Comparison of ENCODE assay signal across 27 mouse cellular contexts in genomic region chr6:52463369-52463768, GRCm38 (mm10).
A peak's percentile ranks its signal among the peaks of the same experiment; 100 is the strongest.
DNase-seq lines count a peak whose midpoint lies in the region; ATAC-seq lines count a peak whose summit lies in the region.
"Had no signal": no experiment of that assay in that cellular context is flagged by ENCODE, and none has a peak within 500 bp of the region (broad histone marks: within the 10 kb centered on the region; RNA-seq: fewer than 3 reads in every experiment).

No protein-coding gene starts in this region.

- H3K27me3 ChIP-seq in forebrain, embryonic 11.5 days (ENCODE audit: control insufficient read depth, insufficient read depth, low read length): no peaks in the 10 kb centered on the region
- no peaks in the 10 kb centered on the region for H3K27me3 ChIP-seq in forebrain, embryonic 13.5 days
- H3K27me3 ChIP-seq in hindbrain, embryonic 11.5 days (ENCODE audit: control insufficient read depth, insufficient read depth, low read length): no peaks in the 10 kb centered on the region
- H3K27me3 ChIP-seq: embryonic facial prominence, embryonic 13.5 days; forebrain, embryonic 15.5 days; heart, embryonic 12.5 days; kidney, embryonic 15.5 days; liver, embryonic 13.5 days; midbrain, embryonic 12.5 days; neural tube, embryonic 15.5 days; stomach, embryonic 15.5 days had no signal

- no peaks in the 10 kb centered on the region for H3K4me1 ChIP-seq in forebrain, embryonic 11.5 days (replicated peaks; ENCODE audit: control insufficient read depth, insufficient read depth, low read length)
- no peaks in the 10 kb centered on the region for H3K4me1 ChIP-seq in forebrain, embryonic 13.5 days
- H3K4me1 ChIP-seq in hindbrain, embryonic 11.5 days (replicated peaks; ENCODE audit: control insufficient read depth, insufficient read depth, low read length): no peaks in the 10 kb centered on the region
- H3K4me1 ChIP-seq: embryonic facial prominence, embryonic 13.5 days; forebrain, embryonic 15.5 days; hindbrain, embryonic 10.5 days; liver, embryonic 13.5 days; midbrain, embryonic 12.5 days; neural tube, embryonic 15.5 days; stomach, embryonic 15.5 days had no signal

- H3K4me3 ChIP-seq in forebrain, embryonic 11.5 days (ENCODE audit: low read depth, low read length): no peak overlapping the region
- H3K4me3 ChIP-seq in forebrain, embryonic 13.5 days: no peak overlapping the region
- no peak overlapping the region for H3K4me3 ChIP-seq in hindbrain, embryonic 11.5 days (ENCODE audit: low read depth, low read length)
- H3K4me3 ChIP-seq: embryonic facial prominence, embryonic 13.5 days; erythroblast, embryonic 14.5 days; forebrain, embryonic 15.5 days; gastrocnemius, adult 2 months; heart, embryonic 12.5 days; hindbrain, embryonic 10.5 days; kidney, embryonic 15.5 days; liver, embryonic 13.5 days; midbrain, embryonic 12.5 days; neural tube, embryonic 15.5 days; stomach, embryonic 15.5 days had no signal

- no peak overlapping the region for H3K4me2 ChIP-seq in forebrain, embryonic 11.5 days (ENCODE audit: low read depth, low read length, severe bottlenecking)
- H3K4me2 ChIP-seq in forebrain, embryonic 13.5 days: no peak overlapping the region
- no peak overlapping the region for H3K4me2 ChIP-seq in hindbrain, embryonic 11.5 days (replicated peaks; ENCODE audit: low read depth, low read length)
- H3K4me2 ChIP-seq: embryonic facial prominence, embryonic 13.5 days; forebrain, embryonic 15.5 days; heart, embryonic 12.5 days; kidney, embryonic 15.5 days; liver, embryonic 13.5 days; midbrain, embryonic 12.5 days; neural tube, embryonic 15.5 days; stomach, embryonic 15.5 days had no signal

- no peak overlapping the region for H3K9ac ChIP-seq in forebrain, embryonic 11.5 days (ENCODE audit: low read length)
- H3K9ac ChIP-seq in forebrain, embryonic 13.5 days: no peak overlapping the region
- H3K9ac ChIP-seq in hindbrain, embryonic 11.5 days (ENCODE audit: low read depth, low read length): no peak overlapping the region
- H3K9ac ChIP-seq: embryonic facial prominence, embryonic 13.5 days; forebrain, embryonic 15.5 days; heart, embryonic 12.5 days; kidney, embryonic 15.5 days; liver, embryonic 13.5 days; midbrain, embryonic 12.5 days; neural tube, embryonic 15.5 days; stomach, embryonic 15.5 days had no signal

- H3K27ac ChIP-seq in forebrain, embryonic 11.5 days (ENCODE audit: low read depth, low read length): no peak overlapping the region
- no peak overlapping the region for H3K27ac ChIP-seq in forebrain, embryonic 13.5 days
- H3K27ac ChIP-seq in hindbrain, embryonic 11.5 days (ENCODE audit: low read depth, low read length): no peak overlapping the region
- H3K27ac ChIP-seq: embryonic facial prominence, embryonic 13.5 days; forebrain, embryonic 15.5 days; hindbrain, embryonic 10.5 days; kidney, embryonic 15.5 days; liver, embryonic 13.5 days; midbrain, embryonic 12.5 days; neural tube, embryonic 15.5 days; stomach, embryonic 15.5 days had no signal

- H3K36me3 ChIP-seq in forebrain, embryonic 11.5 days (ENCODE audit: control insufficient read depth, insufficient read depth, low read length): no peaks in the 10 kb centered on the region
- H3K36me3 ChIP-seq in forebrain, embryonic 13.5 days (ENCODE audit: poor library complexity, severe bottlenecking): no peaks in the 10 kb centered on the region
- H3K36me3 ChIP-seq in hindbrain, embryonic 11.5 days (ENCODE audit: control insufficient read depth, insufficient read depth, low read length): no peaks in the 10 kb centered on the region
- H3K36me3 ChIP-seq: embryonic facial prominence, embryonic 13.5 days; forebrain, embryonic 15.5 days; heart, embryonic 12.5 days; hindbrain, embryonic 10.5 days; kidney, embryonic 15.5 days; liver, embryonic 13.5 days; midbrain, embryonic 12.5 days; neural tube, embryonic 15.5 days; stomach, embryonic 15.5 days had no signal

- peak; percentile 21 for DNase-seq in forebrain, embryonic 11.5 days (ENCODE audit: low spot score)
- peak; percentile 15 to 23 for DNase-seq in layer of hippocampus, adult 8-10 months (ENCODE audit: low spot score in 2 of 2)
- no peak for DNase-seq in layer of hippocampus, postnatal 10 days (ENCODE audit: low spot score in 2 of 2)
- peak; percentile 40 to 75 for DNase-seq in frontal cortex, postnatal 36 days (ENCODE audit: low spot score in 2 of 2)
- peak; percentile 23 for DNase-seq in right cerebral cortex, postnatal 25 days
- DNase-seq in adrenal gland, postnatal 14 days: no peak
- DNase-seq in hindbrain, embryonic 11.5 days (ENCODE audit: low spot score): no peak
- DNase-seq: adrenal gland, postnatal 10 days; cerebellum, postnatal 25 days; embryo, embryonic 11 days; gastrocnemius, adult 2 months; heart, postnatal 10 days; liver, embryonic 13.5 days; lung, adult 2 months; thymus, adult 18-20 months; thymus, postnatal 36 days had no signal

- no peaks in the 10 kb centered on the region for H3K9me3 ChIP-seq in forebrain, embryonic 11.5 days (ENCODE audit: control insufficient read depth, low read length)
- H3K9me3 ChIP-seq in forebrain, embryonic 13.5 days (replicated peaks): 0 out of 2 replicates have a peak, but pooled peaks cover under 1% of the 10 kb centered on the region
- no peaks in the 10 kb centered on the region for H3K9me3 ChIP-seq in hindbrain, embryonic 11.5 days (ENCODE audit: control insufficient read depth, low read length)
- H3K9me3 ChIP-seq: embryonic facial prominence, embryonic 13.5 days; forebrain, embryonic 15.5 days; hindbrain, embryonic 10.5 days; kidney, embryonic 15.5 days; liver, embryonic 13.5 days; midbrain, embryonic 12.5 days; neural tube, embryonic 15.5 days; stomach, embryonic 15.5 days had no signal

- ATAC-seq in forebrain, embryonic 11.5 days (replicated peaks; ENCODE audit: low FRiP score): no peak
- ATAC-seq in forebrain, embryonic 13.5 days: no peak
- no peak for ATAC-seq in hindbrain, embryonic 11.5 days (ENCODE audit: low FRiP score)
- ATAC-seq: forebrain, embryonic 15.5 days; intestine, postnatal 0 days had no signal

- WGBS in forebrain, embryonic 11.5 days: 97% methylated on average over 12 of the region's 12 CpGs
- WGBS in forebrain, embryonic 13.5 days: 95% methylated on average over 12 of the region's 12 CpGs
- WGBS in hindbrain, embryonic 11.5 days: 91% methylated on average over 12 of the region's 12 CpGs

Comparison
In these comparisons a context has a peak if more than half of its experiments do, and no peak if none do; other contexts are left out.
1. DNase-seq: peak in forebrain, embryonic 11.5 days (single experiment), layer of hippocampus, adult 8-10 months (2 of 2), frontal cortex, postnatal 36 days (2 of 2) and right cerebral cortex, postnatal 25 days (single experiment); none in layer of hippocampus, postnatal 10 days (0 of 2), adrenal gland, postnatal 14 days (single experiment) and hindbrain, embryonic 11.5 days (single experiment).